Mouse (Mus musculus): Measurements from ENCODE around the gene Adnp. TPM values are rescaled to one million over a fixed set of nuclear protein-coding genes. Genes with fewer than 3 reads are reported as not detected.

Adnp gene
- total RNA-seq, 1 experiment = 13.2 TPM

DNA sequence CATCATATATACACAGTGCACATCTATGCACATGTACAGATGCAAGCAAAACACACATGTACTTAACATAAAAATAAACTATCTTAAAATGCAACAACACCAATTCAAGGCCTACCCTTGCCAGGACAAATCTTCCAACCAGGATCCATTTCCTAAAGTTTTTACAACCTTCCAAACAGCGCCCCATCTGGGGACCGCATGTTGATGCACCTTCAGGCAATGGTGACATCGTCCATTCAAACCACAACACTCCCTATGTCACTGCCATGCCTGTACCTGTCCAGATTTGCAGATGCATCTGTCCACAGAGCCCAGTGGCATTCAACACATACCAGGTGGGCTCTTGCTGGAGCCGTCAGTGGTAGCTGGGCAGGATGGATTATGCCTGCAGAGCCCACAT lies 36.4 kb upstream of the Adnp start:
- Histone ChIP-seq H3K9me3 (ENCODE audit: control insufficient read depth, insufficient read depth, low read depth, low read length) (no peaks in the 10 kb centered on the region), H3K9ac (ENCODE audit: insufficient read depth, low read depth, low read length, poor library complexity, severe bottlenecking) (no peak overlapping the region), H3K4me3 (ENCODE audit: insufficient read depth in 1 of 2, low read depth in 1 of 2, low read length in 2 of 2, poor library complexity in 1 of 2, severe bottlenecking in 1 of 2) (no peak overlapping the region), H3K27ac (ENCODE audit: insufficient read depth, low read depth, low read length, poor library complexity, severe bottlenecking) (no peak overlapping the region), H3K4me1 (ENCODE audit: control insufficient read depth in 2 of 2, insufficient read depth in 2 of 2, low read length in 2 of 2, poor library complexity in 1 of 2) (no peaks in the 10 kb centered on the region), H3K36me3 (ENCODE audit: control insufficient read depth, insufficient read depth, low read length, poor library complexity, severe bottlenecking) (no peaks in the 10 kb centered on the region)
- in situ Hi-C loops (cut with MboI; ENCODE audit: low sequenced_read_pairs in 2 of 2, unreplicated experiment in 2 of 2) = no loop called here
- no peak for DNase-seq (ENCODE audit: low read depth, low spot score)
- TF ChIP-seq CHD2 (IDR thresholded peaks at IDR 0.05; ENCODE audit: low read depth, low read length) = no peak
- TF ChIP-seq ZNF384 (IDR thresholded peaks at IDR 0.05; ENCODE audit: low read depth, low read length) = no peak
- TF ChIP-seq MAFK (IDR thresholded peaks at IDR 0.05; ENCODE audit: insufficient read depth, low read depth, low read length) = no peak

DNA sequence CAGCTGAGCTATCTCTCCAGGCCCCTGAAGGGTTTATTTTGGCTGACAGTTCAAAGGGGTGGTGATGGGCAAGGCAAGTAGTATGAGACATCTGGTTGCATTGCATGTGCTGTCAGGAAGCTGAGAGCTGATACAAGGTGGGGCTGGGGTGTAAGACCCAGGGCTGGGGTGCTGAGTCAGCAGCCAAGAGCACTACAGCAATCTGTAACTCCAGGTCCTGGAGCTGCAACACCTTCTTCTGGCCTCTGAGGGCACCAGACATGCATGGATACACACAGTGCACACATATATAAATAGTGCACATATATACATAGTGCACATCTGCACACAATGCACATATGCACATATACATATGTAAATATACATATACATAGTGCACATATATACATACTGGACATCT lies 35.9 kb upstream of the Adnp start:
- no peak for DNase-seq (ENCODE audit: low read depth, low spot score)
- TF ChIP-seq CHD2 (IDR thresholded peaks at IDR 0.05; ENCODE audit: low read depth, low read length) (no peak), HCFC1 (IDR thresholded peaks at IDR 0.05; ENCODE audit: borderline replicate concordance, insufficient read depth, low read length) (no peak), MAFK (IDR thresholded peaks at IDR 0.05; ENCODE audit: insufficient read depth, low read depth, low read length) (peak; percentile 81)
- Histone ChIP-seq H3K4me3 (ENCODE audit: insufficient read depth in 1 of 2, low read depth in 1 of 2, low read length in 2 of 2, poor library complexity in 1 of 2, severe bottlenecking in 1 of 2) (no peak overlapping the region), H3K4me1 (ENCODE audit: control insufficient read depth in 2 of 2, insufficient read depth in 2 of 2, low read length in 2 of 2, poor library complexity in 1 of 2) (no peaks in the 10 kb centered on the region), H3K9ac (ENCODE audit: insufficient read depth, low read depth, low read length, poor library complexity, severe bottlenecking) (no peak overlapping the region), H3K27ac (ENCODE audit: insufficient read depth, low read depth, low read length, poor library complexity, severe bottlenecking) (no peak overlapping the region), H3K36me3 (ENCODE audit: control insufficient read depth, insufficient read depth, low read length, poor library complexity, severe bottlenecking) (no peaks in the 10 kb centered on the region), H3K9me3 (ENCODE audit: control insufficient read depth, insufficient read depth, low read depth, low read length) (no peaks in the 10 kb centered on the region)
- in situ Hi-C loops (cut with MboI; ENCODE audit: low sequenced_read_pairs in 2 of 2, unreplicated experiment in 2 of 2) = no loop called here

DNA sequence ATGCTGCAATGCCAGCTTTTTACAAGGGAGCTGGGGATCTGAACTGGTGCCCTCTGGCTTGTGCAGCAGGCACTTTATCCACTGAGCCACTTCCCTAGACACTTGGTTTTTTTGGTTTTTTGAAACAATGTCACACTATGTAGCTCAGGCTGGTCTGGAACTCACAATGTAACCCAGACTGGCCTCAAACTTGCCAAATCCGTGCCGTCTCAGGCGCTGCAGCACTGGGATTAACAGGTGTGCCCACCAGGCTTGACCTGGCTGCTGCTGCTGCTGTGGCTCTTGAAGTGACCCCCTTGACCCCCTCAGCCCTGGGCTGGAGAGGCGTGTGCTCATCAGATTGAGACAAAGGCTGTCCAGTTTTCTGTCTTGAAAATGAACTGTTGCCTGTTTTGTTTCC lies 31.4 kb upstream of the Adnp start:
- Histone ChIP-seq H3K9me3 (ENCODE audit: control insufficient read depth, insufficient read depth, low read depth, low read length) (no peaks in the 10 kb centered on the region), H3K9ac (ENCODE audit: insufficient read depth, low read depth, low read length, poor library complexity, severe bottlenecking) (no peak overlapping the region), H3K4me1 (ENCODE audit: control insufficient read depth in 2 of 2, insufficient read depth in 2 of 2, low read length in 2 of 2, poor library complexity in 1 of 2) (no peaks in the 10 kb centered on the region), H3K27ac (ENCODE audit: insufficient read depth, low read depth, low read length, poor library complexity, severe bottlenecking) (no peak overlapping the region), H3K36me3 (ENCODE audit: control insufficient read depth, insufficient read depth, low read length, poor library complexity, severe bottlenecking) (no peaks in the 10 kb centered on the region), H3K4me3 (ENCODE audit: insufficient read depth in 1 of 2, low read depth in 1 of 2, low read length in 2 of 2, poor library complexity in 1 of 2, severe bottlenecking in 1 of 2) (no peak overlapping the region)
- TF ChIP-seq MAFK (IDR thresholded peaks at IDR 0.05; ENCODE audit: insufficient read depth, low read depth, low read length) = no peak
- TF ChIP-seq ZC3H11A (IDR thresholded peaks at IDR 0.05; ENCODE audit: borderline replicate concordance, low read depth, low read length) = no peak
- TF ChIP-seq CHD2 (IDR thresholded peaks at IDR 0.05; ENCODE audit: low read depth, low read length) = no peak
- TF ChIP-seq HCFC1 (IDR thresholded peaks at IDR 0.05; ENCODE audit: borderline replicate concordance, insufficient read depth, low read length) = no peak
- no peak for TF ChIP-seq ZNF384 (IDR thresholded peaks at IDR 0.05; ENCODE audit: low read depth, low read length)
- in situ Hi-C loops (cut with MboI; ENCODE audit: low sequenced_read_pairs in 2 of 2, unreplicated experiment in 2 of 2) = no loop called here
- no peak for DNase-seq (ENCODE audit: low read depth, low spot score)

DNA sequence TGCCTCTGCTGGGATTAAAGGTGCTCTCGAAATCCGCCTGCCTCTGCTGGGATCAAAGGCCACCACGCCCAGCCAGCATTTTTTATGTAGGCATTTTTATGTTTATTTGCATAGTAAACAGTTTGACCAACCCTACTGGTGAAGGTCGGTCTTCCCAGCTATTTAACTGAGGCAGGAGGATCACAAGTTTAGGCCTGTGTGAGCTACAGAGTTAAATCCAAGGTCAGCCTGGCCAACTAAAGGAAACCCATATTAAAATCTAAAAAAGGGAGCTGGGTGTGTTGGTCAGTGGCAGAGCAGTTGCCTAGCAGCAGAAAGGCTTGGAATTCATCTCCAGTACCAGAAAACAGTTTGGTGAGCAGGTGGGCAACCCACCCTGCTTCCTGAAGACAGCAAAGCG lies 26.4 kb upstream of the Adnp start:
- TF ChIP-seq MAFK (IDR thresholded peaks at IDR 0.05; ENCODE audit: insufficient read depth, low read depth, low read length) (no peak), HCFC1 (IDR thresholded peaks at IDR 0.05; ENCODE audit: borderline replicate concordance, insufficient read depth, low read length) (no peak), CHD2 (IDR thresholded peaks at IDR 0.05; ENCODE audit: low read depth, low read length) (no peak), ZC3H11A (IDR thresholded peaks at IDR 0.05; ENCODE audit: borderline replicate concordance, low read depth, low read length) (no peak), ZNF384 (IDR thresholded peaks at IDR 0.05; ENCODE audit: low read depth, low read length) (no peak)
- Histone ChIP-seq H3K36me3 (ENCODE audit: control insufficient read depth, insufficient read depth, low read length, poor library complexity, severe bottlenecking) (no peaks in the 10 kb centered on the region), H3K9me3 (ENCODE audit: control insufficient read depth, insufficient read depth, low read depth, low read length) (no peaks in the 10 kb centered on the region), H3K4me3 (ENCODE audit: insufficient read depth in 1 of 2, low read depth in 1 of 2, low read length in 2 of 2, poor library complexity in 1 of 2, severe bottlenecking in 1 of 2) (no peak overlapping the region), H3K4me1 (ENCODE audit: control insufficient read depth in 2 of 2, insufficient read depth in 2 of 2, low read length in 2 of 2, poor library complexity in 1 of 2) (no peaks in the 10 kb centered on the region; a peak in 1 of 4 replicates), H3K27ac (ENCODE audit: insufficient read depth, low read depth, low read length, poor library complexity, severe bottlenecking) (no peak overlapping the region), H3K9ac (ENCODE audit: insufficient read depth, low read depth, low read length, poor library complexity, severe bottlenecking) (no peak overlapping the region)
- no peak for DNase-seq (ENCODE audit: low read depth, low spot score)
- in situ Hi-C loops (cut with MboI; ENCODE audit: low sequenced_read_pairs in 2 of 2, unreplicated experiment in 2 of 2) = no loop called here

DNA sequence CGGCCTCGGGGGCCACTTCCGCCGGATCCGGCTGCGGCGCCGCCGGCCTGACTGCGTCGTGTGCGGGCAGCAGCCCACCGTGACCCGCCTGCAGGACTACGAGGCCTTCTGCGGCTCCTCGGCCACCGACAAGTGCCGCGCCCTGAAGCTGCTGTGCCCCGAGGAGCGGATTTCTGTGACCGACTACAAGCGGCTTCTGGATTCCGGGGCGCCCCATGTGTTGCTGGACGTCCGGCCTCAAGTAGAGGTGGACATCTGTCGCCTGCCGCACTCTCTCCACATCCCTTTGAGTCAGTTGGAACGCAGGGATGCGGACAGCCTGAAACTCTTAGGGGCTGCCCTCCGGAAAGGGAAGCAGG lies 24.5 kb upstream of the Adnp start:
- Histone ChIP-seq H3K36me3 (ENCODE audit: control insufficient read depth, insufficient read depth, low read length, poor library complexity, severe bottlenecking) (peaks cover 2% of the 10 kb centered on the region; the same call in 1 of the 2 replicates), H3K27ac (ENCODE audit: insufficient read depth, low read depth, low read length, poor library complexity, severe bottlenecking) (no peak overlapping the region), H3K4me3 (ENCODE audit: insufficient read depth in 1 of 2, low read depth in 1 of 2, low read length in 2 of 2, poor library complexity in 1 of 2, severe bottlenecking in 1 of 2) (peak overlapping the region; percentile 75 to 96), H3K9ac (ENCODE audit: insufficient read depth, low read depth, low read length, poor library complexity, severe bottlenecking) (peak overlapping the region; percentile 95), H3K9me3 (ENCODE audit: control insufficient read depth, insufficient read depth, low read depth, low read length) (no peaks in the 10 kb centered on the region), H3K4me1 (ENCODE audit: control insufficient read depth in 2 of 2, insufficient read depth in 2 of 2, low read length in 2 of 2, poor library complexity in 1 of 2) (no peaks in the 10 kb centered on the region; a peak in 1 of 4 replicates)
- DNase-seq (ENCODE audit: low read depth, low spot score) = no peak
- TF ChIP-seq CHD2 (IDR thresholded peaks at IDR 0.05; ENCODE audit: low read depth, low read length) (no peak), ZNF384 (IDR thresholded peaks at IDR 0.05; ENCODE audit: low read depth, low read length) (no peak), ZC3H11A (IDR thresholded peaks at IDR 0.05; ENCODE audit: borderline replicate concordance, low read depth, low read length) (no peak), MAFK (IDR thresholded peaks at IDR 0.05; ENCODE audit: insufficient read depth, low read depth, low read length) (no peak), HCFC1 (IDR thresholded peaks at IDR 0.05; ENCODE audit: borderline replicate concordance, insufficient read depth, low read length) (no peak)
- in situ Hi-C loops (cut with MboI; ENCODE audit: low sequenced_read_pairs in 2 of 2, unreplicated experiment in 2 of 2) = no loop called here
